Mouse (Mus musculus) neural tube, embryonic 13.5 days (tissue): ENCODE measurements around the gene Shoc2. TPM values are rescaled to one million over a fixed set of nuclear protein-coding genes. Genes with fewer than 3 reads are reported as not detected.

Source experiments
- ATAC-seq: fragments of 200-750 bp; cut with Nextera tagmentation; 2 replicates; pipeline ENCODE4 v1.8.0; 2017; ENCODE audit warnings: low read depth, mild to moderate bottlenecking, moderate TSS enrichment, moderate library complexity
- H3K27ac ChIP-seq: fragments of 300-500 bp; sonication (generic); replicated peaks from 2 replicates; pipeline ENCODE4 v1.5.1; 2015; ENCODE audit warnings: moderate library complexity, mild to moderate bottlenecking, inconsistent platforms
- H3K27me3 ChIP-seq: fragments of 300-500 bp; sonication (generic); 2 replicates; pipeline ENCODE4 v1.6.1; 2015; ENCODE audit warnings: mild to moderate bottlenecking, inconsistent platforms
- H3K36me3 ChIP-seq: fragments of 300-500 bp; sonication (generic); 2 replicates; pipeline ENCODE4 v1.6.1; 2015; ENCODE audit warnings: mild to moderate bottlenecking, inconsistent platforms
- H3K4me1 ChIP-seq: fragments of 300-500 bp; sonication (generic); replicated peaks from 2 replicates; pipeline ENCODE4 v1.6.1; 2015; ENCODE audit warnings: inconsistent platforms
- H3K4me2 ChIP-seq: fragments of 300-500 bp; sonication (generic); 2 replicates; pipeline ENCODE4 v1.6.1; 2015; ENCODE audit warnings: inconsistent platforms, mild to moderate bottlenecking, moderate library complexity
- H3K4me3 ChIP-seq: fragments of 300-500 bp; sonication (generic); 2 replicates; pipeline ENCODE4 v1.5.1; 2015; ENCODE audit warnings: mild to moderate bottlenecking, inconsistent platforms
- H3K9ac ChIP-seq: fragments of 300-500 bp; sonication (generic); 2 replicates; pipeline ENCODE4 v1.6.1; 2015; ENCODE audit warnings: moderate library complexity, mild to moderate bottlenecking, inconsistent platforms
- H3K9me3 ChIP-seq: fragments of 300-500 bp; sonication (generic); 2 replicates; pipeline ENCODE4 v1.6.1; 2016; ENCODE audit warnings: inconsistent platforms
- WGBS: fragments of 180-500 bp; shearing (Covaris S2); methylation state at CpG from one replicate; pipeline ENCODE4 v1.1.7; 2015; 5-methylcytosine and 5-hydroxymethylcytosine counted together
- polyA plus RNA-seq: library from polyadenylated mRNA; unstranded; fragments of >200 nt; fragmentation: Nextera tagmentation; extraction: Ambion mirVana; gene quantifications from 2 replicates; pipeline ENCODE4 v1.2.1, GENCODE M21; 2015

The Shoc2 gene
- polyA plus RNA-seq, 1 experiment from 2014 or later: 71.5 TPM

GRCm38 (mm10) chr19:54044507-54045371 is 100.6 kb downstream of the Shoc2 start:
- H3K4me1 ChIP-seq: peaks cover 40% of the 10 kb centered on the region
- H3K27me3 ChIP-seq: peaks cover 41% of the 10 kb centered on the region
- H3K4me3 ChIP-seq: peak overlapping the region; percentile 65
- peak overlapping the region; percentile 79 for H3K9ac ChIP-seq
- WGBS: under 1% methylated on average over 59 of the region's 59 CpGs
- ATAC-seq: peak; percentile 93
- H3K27ac ChIP-seq: peak overlapping the region; percentile 83
- H3K4me2 ChIP-seq: peak overlapping the region; percentile 100
- no peaks in the 10 kb centered on the region for H3K9me3 ChIP-seq
- H3K36me3 ChIP-seq: no peaks in the 10 kb centered on the region

GRCm38 (mm10) chr19:54045412-54045811 is 101.3 kb downstream of the Shoc2 start:
- Histone ChIP-seq H3K4me1 (peaks cover 40% of the 10 kb centered on the region), H3K36me3 (no peaks in the 10 kb centered on the region), H3K27me3 (peaks cover 45% of the 10 kb centered on the region), H3K9ac (peak overlapping the region; percentile 79), H3K27ac (peak overlapping the region; percentile 83), H3K4me3 (peak overlapping the region; percentile 65), H3K9me3 (no peaks in the 10 kb centered on the region), H3K4me2 (peak overlapping the region; percentile 100)
- peak; percentile 12; the same call in 1 of the 2 replicates for ATAC-seq
- WGBS: under 1% methylated on average over 29 of the region's 29 CpGs

- peaks cover 45% of the 10 kb centered on the region for H3K27me3 ChIP-seq
Observed at GRCm38 (mm10) chr19:54045931-54046683, 102.0 kb downstream of the Shoc2 start.

GRCm38 (mm10) chr19:54046684-54047070 is 102.6 kb downstream of the Shoc2 start:
- no peak overlapping the region for H3K27ac ChIP-seq
- 1% methylated on average over 43 of the region's 46 CpGs for WGBS
- H3K9ac ChIP-seq: peak overlapping the region; percentile 79
- H3K27me3 ChIP-seq: peaks cover 45% of the 10 kb centered on the region
- no peaks in the 10 kb centered on the region for H3K9me3 ChIP-seq
- H3K4me3 ChIP-seq: peak overlapping the region; percentile 65
- ATAC-seq: no peak
- H3K36me3 ChIP-seq: no peaks in the 10 kb centered on the region
- peak overlapping the region; percentile 100 for H3K4me2 ChIP-seq
- peaks cover 40% of the 10 kb centered on the region for H3K4me1 ChIP-seq

More at GRCm38 (mm10) chr19:54045931-54046683, 102.0 kb downstream of the Shoc2 start:
- Histone ChIP-seq H3K9ac (peak overlapping the region; percentile 79), H3K4me3 (peak overlapping the region; percentile 65), H3K9me3 (no peaks in the 10 kb centered on the region), H3K36me3 (no peaks in the 10 kb centered on the region), H3K4me1 (peaks cover 40% of the 10 kb centered on the region), H3K4me2 (peak overlapping the region; percentile 100), H3K27ac (peak overlapping the region; percentile 61; the same call in 1 of the 2 replicates)
- ATAC-seq: no peak
- WGBS: 3% methylated on average over 55 of the region's 55 CpGs

- no peaks in the 10 kb centered on the region for H3K36me3 ChIP-seq
- no peak overlapping the region for H3K27ac ChIP-seq
- H3K4me1 ChIP-seq: peaks cover 37% of the 10 kb centered on the region
- H3K27me3 ChIP-seq: peaks cover 47% of the 10 kb centered on the region
- no peak for ATAC-seq
- H3K4me2 ChIP-seq: peak overlapping the region; percentile 100
- peak overlapping the region; percentile 79 for H3K9ac ChIP-seq
- WGBS: 2% methylated on average over 27 of the region's 27 CpGs
- peak overlapping the region; percentile 65 for H3K4me3 ChIP-seq
- H3K9me3 ChIP-seq: no peaks in the 10 kb centered on the region
Observed at GRCm38 (mm10) chr19:54047386-54048050, 103.4 kb downstream of the Shoc2 start.

GRCm38 (mm10) chr19:54048161-54048885 is 104.2 kb downstream of the Shoc2 start:
- Histone ChIP-seq H3K4me3 (peak overlapping the region; percentile 65), H3K36me3 (no peaks in the 10 kb centered on the region), H3K4me1 (peaks cover 36% of the 10 kb centered on the region), H3K9ac (peak overlapping the region; percentile 22; the same call in 1 of the 2 replicates), H3K4me2 (peak overlapping the region; percentile 100), H3K27ac (no peak overlapping the region), H3K9me3 (no peaks in the 10 kb centered on the region), H3K27me3 (peaks cover 48% of the 10 kb centered on the region)
- no peak for ATAC-seq
- WGBS: 6% methylated on average over 13 of the region's 13 CpGs

- Histone ChIP-seq H3K4me2 (no peak overlapping the region), H3K9ac (no peak overlapping the region), H3K4me1 (peaks cover 21% of the 10 kb centered on the region), H3K36me3 (no peaks in the 10 kb centered on the region), H3K27me3 (peaks cover 39% of the 10 kb centered on the region), H3K4me3 (no peak overlapping the region), H3K9me3 (no peaks in the 10 kb centered on the region), H3K27ac (no peak overlapping the region)
- no peak for ATAC-seq
- 71% methylated on average over 4 of the region's 4 CpGs for WGBS
Observed at GRCm38 (mm10) chr19:54051651-54052050, 107.5 kb downstream of the Shoc2 start.

- Histone ChIP-seq H3K27ac (no peak overlapping the region), H3K4me1 (no peaks in the 10 kb centered on the region), H3K36me3 (no peaks in the 10 kb centered on the region), H3K9me3 (no peaks in the 10 kb centered on the region), H3K4me3 (no peak overlapping the region), H3K9ac (no peak overlapping the region), H3K27me3 (peaks cover 3% of the 10 kb centered on the region; the same call in 1 of the 2 replicates), H3K4me2 (no peak overlapping the region)
- ATAC-seq: no peak
- WGBS: 39% methylated on average over 5 of the region's 5 CpGs
Observed at GRCm38 (mm10) chr19:54055845-54056244, 111.7 kb downstream of the Shoc2 start.

GRCm38 (mm10) chr19:54068447-54068846 is 124.3 kb downstream of the Shoc2 start:
- Histone ChIP-seq H3K4me1 (no peaks in the 10 kb centered on the region), H3K4me2 (no peak overlapping the region), H3K9me3 (no peaks in the 10 kb centered on the region), H3K36me3 (no peaks in the 10 kb centered on the region), H3K4me3 (no peak overlapping the region), H3K27ac (no peak overlapping the region), H3K9ac (no peak overlapping the region), H3K27me3 (no peaks in the 10 kb centered on the region)
- no peak for ATAC-seq
- WGBS: 84% methylated on average over 7 of the region's 7 CpGs

- Histone ChIP-seq H3K36me3 (no peaks in the 10 kb centered on the region), H3K4me2 (no peak overlapping the region), H3K27me3 (no peaks in the 10 kb centered on the region), H3K27ac (no peak overlapping the region), H3K4me3 (no peak overlapping the region), H3K9me3 (no peaks in the 10 kb centered on the region), H3K9ac (no peak overlapping the region), H3K4me1 (no peaks in the 10 kb centered on the region)
- ATAC-seq: no peak
- 87% methylated on average over 5 of the region's 5 CpGs for WGBS
Observed at GRCm38 (mm10) chr19:54070521-54070920, 126.4 kb downstream of the Shoc2 start.

- no peaks in the 10 kb centered on the region for H3K36me3 ChIP-seq
- H3K27me3 ChIP-seq: no peaks in the 10 kb centered on the region
- H3K9me3 ChIP-seq: no peaks in the 10 kb centered on the region
- no peak for ATAC-seq
- H3K4me2 ChIP-seq: no peak overlapping the region
- H3K4me3 ChIP-seq: no peak overlapping the region
- H3K4me1 ChIP-seq: peaks cover 11% of the 10 kb centered on the region
- H3K9ac ChIP-seq: no peak overlapping the region
- no peak overlapping the region for H3K27ac ChIP-seq
- 83% methylated on average over 5 of the region's 5 CpGs for WGBS
Observed at GRCm38 (mm10) chr19:54072233-54072800, 128.2 kb downstream of the Shoc2 start.
